Mouse (Mus musculus) C3H10T1/2 (cell line): ENCODE data around the gene Nfyc. TPM values are rescaled to one million over a fixed set of nuclear protein-coding genes. Genes with fewer than 3 reads are reported as not detected.

Source experiments
- polyA plus RNA-seq, 2 experiments: library from polyadenylated mRNA; unstranded; fragments of >200 nt; fragmentation: generic; extraction: Trizol; gene quantifications; one replicate each; pipeline ENCODE4 v1.2.1; 2012; ENCODE audit warnings: missing spikeins in 2 of 2

Gene Nfyc
- 10 to 100 TPM; 25.9 to 54.8 TPM for polyA plus RNA-seq

DNA sequence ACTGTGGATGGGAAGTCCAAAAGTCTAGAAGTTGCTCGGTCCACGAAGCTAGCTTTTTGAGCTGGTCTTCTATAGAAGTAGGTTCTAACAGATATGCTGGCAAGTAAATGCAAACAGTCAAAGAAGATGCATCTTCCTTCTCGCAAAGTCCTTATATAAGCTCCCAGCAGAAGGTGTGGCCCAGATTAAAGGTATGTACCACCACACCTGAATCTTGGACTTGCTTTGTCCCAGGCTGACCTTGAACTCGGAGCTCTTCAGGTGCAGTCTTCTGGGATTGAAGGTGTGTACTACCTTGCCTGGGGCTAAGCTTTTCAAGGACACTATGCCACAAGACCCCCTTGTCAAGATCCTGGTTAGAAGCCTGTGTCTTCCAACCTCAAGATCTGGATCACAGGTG lies at the start of gene Nfyc:
TSS of gene Nfyc (minus strand) at position 101 of the 400 bp plus-strand sequence.

DNA sequence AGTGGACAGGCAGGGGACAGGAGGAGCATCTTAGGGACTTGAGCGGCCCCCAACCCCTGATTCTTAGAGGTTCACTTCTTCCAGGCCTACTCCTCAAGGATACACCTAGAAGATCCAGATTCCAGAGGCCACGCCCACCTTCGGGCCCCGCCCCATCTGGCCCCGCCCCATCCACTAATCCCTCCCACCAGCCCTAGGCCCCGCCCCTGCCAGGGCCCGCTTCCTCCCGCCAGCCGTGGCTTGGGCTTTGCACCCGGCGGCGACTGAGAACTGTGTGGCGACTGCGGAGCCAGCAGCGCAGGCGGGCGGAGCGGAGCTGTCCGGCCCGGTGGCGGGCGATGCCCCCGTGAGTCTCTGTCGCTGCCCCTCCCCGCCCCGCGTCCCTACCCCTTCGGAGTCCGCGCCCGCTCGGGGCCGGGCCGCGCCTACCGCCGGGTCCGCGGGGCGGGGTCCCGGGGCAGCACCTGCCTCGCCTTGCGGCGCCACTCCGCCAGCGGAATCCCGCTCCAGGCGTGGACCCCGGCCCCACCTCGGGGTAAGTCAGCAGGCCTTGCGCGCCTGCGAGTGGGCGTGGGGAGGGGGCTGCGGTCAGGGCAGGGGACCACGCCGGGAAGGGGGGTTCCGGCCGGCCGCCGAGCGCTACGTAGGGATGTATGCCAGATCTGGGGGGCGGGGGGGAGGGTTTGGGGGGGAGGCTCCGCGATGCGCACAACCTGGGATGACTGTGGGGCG lies 23.4 kb upstream of the Nfyc start, which contains the start of gene Rims3:
TSS of gene Rims3 (plus strand) at position 229 of the 732 bp plus-strand sequence.

DNA sequence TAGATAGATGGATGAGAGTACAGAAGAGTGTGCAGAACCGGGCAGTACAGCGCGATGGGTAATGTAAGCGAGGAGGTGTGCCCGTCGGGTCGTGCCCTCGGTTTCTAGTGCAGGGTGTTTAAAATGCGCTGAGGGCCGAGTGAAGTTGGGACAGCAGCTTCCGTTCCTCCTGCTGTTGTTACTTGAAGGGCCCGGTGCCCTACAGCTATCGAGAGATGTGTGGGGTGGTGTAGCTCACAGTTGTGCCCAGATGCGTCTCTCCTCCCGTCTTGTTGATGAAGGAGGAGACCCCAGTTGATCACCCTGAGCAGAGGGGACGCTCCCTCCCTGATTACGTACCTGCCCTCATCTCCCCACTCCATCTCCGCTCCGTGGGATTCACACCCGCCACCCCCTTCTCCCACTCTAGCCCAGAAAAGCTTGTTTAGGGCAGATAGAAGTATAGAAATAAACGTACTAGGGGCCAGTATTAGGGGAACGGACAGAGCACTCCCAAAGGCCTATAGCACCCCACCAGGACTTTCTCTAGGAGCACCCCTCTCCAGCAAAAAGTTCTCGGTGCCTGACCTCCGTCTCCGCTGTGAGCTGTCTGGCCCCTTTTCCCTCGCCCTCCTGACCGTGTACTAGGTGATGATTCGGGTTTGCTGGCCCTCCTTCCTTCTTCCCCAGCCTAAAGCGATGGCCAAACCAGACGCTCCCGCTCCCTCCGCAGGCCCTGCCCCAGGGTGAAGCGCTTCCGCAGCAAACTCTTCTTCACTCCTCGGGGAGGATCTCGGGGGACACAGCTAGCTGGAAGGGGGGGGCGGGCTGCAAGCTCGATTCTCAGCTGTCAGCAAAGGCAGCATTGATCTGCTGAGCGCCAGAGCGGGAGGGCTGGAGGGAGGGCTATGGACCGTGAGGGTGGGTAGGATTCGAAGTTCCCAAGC lies 83.2 kb downstream of the Nfyc start, which contains the start of gene Kcnq4:
TSS of gene Kcnq4 (minus strand) at position 672 of the 926 bp plus-strand sequence.

Other genes with a start within 250 kb of the Nfyc start
- not detected for gene Gm8439, start 242.8 kb downstream of the Nfyc start, polyA plus RNA-seq
- gene Cited4, start 165.0 kb downstream of the Nfyc start, polyA plus RNA-seq, result under 1 TPM in 1 of 2 experiments, not detected in 1; 0.05 TPM
- under 1 TPM in 1 of 2 experiments, not detected in 1; 0.25 TPM for gene Kcnq4, start 83.0 kb downstream of the Nfyc start, polyA plus RNA-seq
- gene Rims3, start 23.2 kb upstream of the Nfyc start, polyA plus RNA-seq, result under 1 TPM; under 0.01 to 0.05 TPM
- gene Exo5, start 93.4 kb upstream of the Nfyc start, polyA plus RNA-seq, result 1 to 10 TPM; 1.5 to 9.1 TPM
- gene Zfp69, start 120.1 kb upstream of the Nfyc start, polyA plus RNA-seq, result under 1 TPM; 0.06 to 0.73 TPM
- 10 to 100 TPM; 11.1 to 36.4 TPM for gene Smap2, start 185.7 kb upstream of the Nfyc start, polyA plus RNA-seq
- gene Col9a2, start 207.8 kb upstream of the Nfyc start, polyA plus RNA-seq, result under 1 TPM in 1 of 2 experiments, not detected in 1; 0.25 TPM